ENCODE assay signal across 1 mouse cellular context in the genomic region with DNA sequence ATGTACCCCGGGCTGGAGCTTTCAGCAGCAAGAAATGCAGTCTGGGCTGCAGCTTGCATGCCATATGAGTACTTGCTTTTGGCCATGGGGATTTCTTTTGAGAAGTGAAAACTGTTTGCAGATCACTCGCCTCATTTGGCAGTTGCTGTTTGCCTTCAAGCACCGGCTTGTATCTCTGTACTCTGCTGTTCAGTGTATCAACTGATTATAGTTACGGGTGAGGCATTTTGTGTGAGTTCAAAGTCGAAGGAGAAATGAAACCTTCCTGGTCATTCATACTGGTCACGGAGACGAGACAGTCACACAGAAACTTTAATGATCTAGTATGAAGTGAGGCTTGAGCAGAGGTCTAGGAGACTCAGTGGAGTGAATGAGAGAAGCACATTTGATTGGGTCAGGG.
TF ChIP-seq lines count a peak whose summit lies in the region.

No protein-coding gene starts in this region.

TF ChIP-seq in CH12.LX, 34 proteins besides CTCF, POLR2A, EP300 and RAD21 (continued from another document):
- TF ChIP-seq SIN3A (IDR thresholded peaks at IDR 0.05; ENCODE audit: low read length) (0 out of 2 replicates have a peak, but pooled peaks have one; percentile 7), IRF4 (IDR thresholded peaks at IDR 0.05; ENCODE audit: low read depth, low read length) (peak; percentile 83), UBTF (IDR thresholded peaks at IDR 0.05; ENCODE audit: low read depth, low read length) (0 out of 2 replicates have a peak, but pooled peaks have one; percentile 29), TCF12 (IDR thresholded peaks at IDR 0.05; ENCODE audit: low read depth, low read length) (peak; percentile 32; the same call in 1 of the 2 replicates), POLR2AphosphoS2 (IDR thresholded peaks at IDR 0.05; ENCODE audit: low read depth, low read length) (no peak), ETS1 (conservative IDR thresholded peaks at IDR 0.05; ENCODE audit: low read depth, low read length) (peak; percentile 47), PAX5 (IDR thresholded peaks at IDR 0.05; ENCODE audit: low read length) (no peak), MAZ (IDR thresholded peaks at IDR 0.05; ENCODE audit: low read depth, low read length) (no peak), BHLHE40 (IDR thresholded peaks at IDR 0.05; ENCODE audit: low read depth, low read length) (peak; percentile 53), CHD1 (IDR thresholded peaks at IDR 0.05; ENCODE audit: low read depth, low read length) (peak; percentile 11; the same call in 1 of the 2 replicates), MYC (IDR thresholded peaks at IDR 0.05; ENCODE audit: low read depth, low read length) (no peak; the same call in 1 of the 2 replicates)
